Comparison of ENCODE assay signal across 21 mouse cellular contexts in genomic region chr16:31538606-31539005, GRCm38 (mm10).
DNase-seq lines count a peak whose midpoint lies in the region; ATAC-seq and TF ChIP-seq lines count a peak whose summit lies in the region.
"Had no signal": no experiment of that assay in that cellular context is flagged by ENCODE, and none has a peak within 500 bp of the region (broad histone marks: within the 10 kb centered on the region; RNA-seq: fewer than 3 reads in every experiment).

No protein-coding gene starts in this region.

- H3K4me1 ChIP-seq in kidney, adult 2 months (ENCODE audit: control insufficient read depth, insufficient read depth, low read length), result no peaks in the 10 kb centered on the region
- H3K4me1 ChIP-seq in limb, embryonic 10.5 days, result peaks cover 53% of the 10 kb centered on the region
- H3K4me1 ChIP-seq in neural tube, embryonic 15.5 days, result no peaks in the 10 kb centered on the region
- H3K4me1 ChIP-seq: megakaryocyte, embryonic 14.5 days; midbrain, embryonic 15.5 days had no signal

- no peaks in the 10 kb centered on the region for H3K27me3 ChIP-seq in kidney, adult 2 months (replicated peaks; ENCODE audit: control insufficient read depth, insufficient read depth, low read length)
- no peaks in the 10 kb centered on the region for H3K27me3 ChIP-seq in limb, embryonic 10.5 days (ENCODE audit: low read depth, poor library complexity, severe bottlenecking)
- H3K27me3 ChIP-seq in neural tube, embryonic 15.5 days (replicated peaks), result no peaks in the 10 kb centered on the region
- H3K27me3 ChIP-seq: embryonic facial prominence, embryonic 13.5 days; hindbrain, embryonic 12.5 days; limb, embryonic 12.5 days; midbrain, embryonic 15.5 days had no signal

- H3K36me3 ChIP-seq in kidney, adult 2 months (ENCODE audit: control insufficient read depth, insufficient read depth, low read length), result no peaks in the 10 kb centered on the region
- H3K36me3 ChIP-seq in limb, embryonic 10.5 days, result no peaks in the 10 kb centered on the region
- H3K36me3 ChIP-seq in neural tube, embryonic 15.5 days, result no peaks in the 10 kb centered on the region
- H3K36me3 ChIP-seq: embryonic facial prominence, embryonic 13.5 days; heart, embryonic 10.5 days; hindbrain, embryonic 12.5 days; limb, embryonic 12.5 days; liver, embryonic 15.5 days; midbrain, embryonic 15.5 days had no signal

- no peak overlapping the region for H3K9ac ChIP-seq in neural tube, embryonic 15.5 days (replicated peaks)
- H3K9ac ChIP-seq: embryonic facial prominence, embryonic 13.5 days; hindbrain, embryonic 12.5 days; limb, embryonic 12.5 days; liver, embryonic 15.5 days; midbrain, embryonic 15.5 days had no signal

- no peak for TF ChIP-seq POLR2A in kidney, adult 2 months (IDR thresholded peaks at IDR 0.05; ENCODE audit: low read depth, low read length)

- ATAC-seq in neural tube, embryonic 15.5 days (ENCODE audit: low FRiP score), result no peak
- ATAC-seq: inflammation-experienced regulatory T-cells, adult 6 months; midbrain, embryonic 15.5 days had no signal

- peak; percentile 24 for DNase-seq in kidney, adult 2 months
- no peak for DNase-seq in kidney, postnatal 4 days
- DNase-seq in NIH3T3 (ENCODE audit: low read depth), result peak; percentile 52
- peak; percentile 81 for DNase-seq in adrenal gland, postnatal 14 days
- DNase-seq in limb, embryonic 10.5 days (ENCODE audit: low spot score), result no peak
- DNase-seq in cerebellum, postnatal 14 days, result no peak
- DNase-seq: cerebellum, adult 2 months; heart, postnatal 10 days; lung, postnatal 10 days; right cerebral cortex, postnatal 14 days; thymus, postnatal 36 days had no signal

- H3K4me3 ChIP-seq in kidney, adult 2 months (ENCODE audit: insufficient read depth, low read depth, low read length), result no peak overlapping the region
- H3K4me3 ChIP-seq in limb, embryonic 10.5 days, result no peak overlapping the region
- H3K4me3 ChIP-seq in neural tube, embryonic 15.5 days (replicated peaks), result no peak overlapping the region
- H3K4me3 ChIP-seq: embryonic facial prominence, embryonic 13.5 days; heart, embryonic 10.5 days; hindbrain, embryonic 12.5 days; limb, embryonic 12.5 days; liver, embryonic 15.5 days; megakaryocyte, embryonic 14.5 days; midbrain, embryonic 15.5 days had no signal

- no peak for TF ChIP-seq CTCF in kidney, adult 2 months (conservative IDR thresholded peaks at IDR 0.05; ENCODE audit: insufficient read depth, insufficient read length, low read depth, low read length)

- 63% methylated on average over 3 of the region's 3 CpGs for WGBS in kidney, adult 2 months
- 82% methylated on average over 3 of the region's 3 CpGs for WGBS in limb, embryonic 10.5 days
- 84% methylated on average over 3 of the region's 3 CpGs for WGBS in neural tube, embryonic 15.5 days

- H3K4me2 ChIP-seq in neural tube, embryonic 15.5 days, result no peak overlapping the region
- H3K4me2 ChIP-seq: embryonic facial prominence, embryonic 13.5 days; hindbrain, embryonic 12.5 days; limb, embryonic 12.5 days; liver, embryonic 15.5 days; midbrain, embryonic 15.5 days had no signal

- H3K9me3 ChIP-seq in limb, embryonic 10.5 days (replicated peaks), result no peaks in the 10 kb centered on the region
- H3K9me3 ChIP-seq in neural tube, embryonic 15.5 days (replicated peaks), result no peaks in the 10 kb centered on the region
- H3K9me3 ChIP-seq: embryonic facial prominence, embryonic 13.5 days; heart, embryonic 10.5 days; hindbrain, embryonic 12.5 days; limb, embryonic 12.5 days; liver, embryonic 15.5 days; midbrain, embryonic 15.5 days had no signal

- H3K27ac ChIP-seq in kidney, adult 2 months (ENCODE audit: insufficient read depth, low read depth, low read length), result no peak overlapping the region
- H3K27ac ChIP-seq in limb, embryonic 10.5 days, result peak overlapping the region; percentile 61
- H3K27ac ChIP-seq in neural tube, embryonic 15.5 days (replicated peaks), result no peak overlapping the region
- H3K27ac ChIP-seq: embryonic facial prominence, embryonic 13.5 days; heart, embryonic 10.5 days; hindbrain, embryonic 12.5 days; kidney, postnatal 0 days; limb, embryonic 12.5 days; liver, embryonic 15.5 days; midbrain, embryonic 15.5 days had no signal

Comparison
In these comparisons a context has a peak if more than half of its experiments do, and no peak if none do; other contexts are left out.
1. DNase-seq: peak in kidney, adult 2 months (single experiment), NIH3T3 (single experiment) and adrenal gland, postnatal 14 days (single experiment); none in kidney, postnatal 4 days (0 of 2), limb, embryonic 10.5 days (single experiment) and cerebellum, postnatal 14 days (0 of 2).